Mouse (Mus musculus) spleen, adult 2 months (tissue): Measurements from ENCODE around the gene Akap13.

Experiments used
- CTCF ChIP-seq: fragments of 200-500 bp; IDR thresholded peaks from 2 replicates; pipeline ENCODE4 v1.5.1; 2011; ENCODE audit warnings: mild to moderate bottlenecking, inconsistent platforms; ENCODE audit not compliant: insufficient read depth, insufficient read length, insufficient replicate concordance; ENCODE audit errors: extremely low read depth
- POLR2A ChIP-seq: fragments of 200-500 bp; IDR thresholded peaks from 2 replicates; pipeline ENCODE4 v1.6.1; 2011; ENCODE audit warnings: low read depth, low read length, inconsistent platforms

- TF ChIP-seq CTCF (no peak), POLR2A (no peak)
Observed at GRCm38 (mm10) chr7:75702368-75702767, 247.0 kb downstream of the Akap13 start.
